Mouse (Mus musculus) thymus, postnatal 0 days (tissue): ENCODE measurements around the gene Olfr591. TPM values are rescaled to one million over a fixed set of nuclear protein-coding genes. Genes with fewer than 3 reads are reported as not detected.
"Not testable (repeated sequence)": the region's sequence is repeated elsewhere in the genome, so short reads cannot be mapped to it uniquely, and the experiment has no call there.

Experiments used
- DNase-seq: peaks from one replicate; pipeline ENCODE4 v3.0.0-alpha.2; 2015; ENCODE audit warnings: low spot score
- polyA plus RNA-seq: library from polyadenylated mRNA; unstranded; fragments of >200 nt; fragmentation: Nextera tagmentation; extraction: Ambion mirVana; gene quantifications from 2 replicates; pipeline ENCODE4 v1.2.1, GENCODE M21; 2015

Gene Olfr591
- polyA plus RNA-seq = not detected in 2 replicates

DNA sequence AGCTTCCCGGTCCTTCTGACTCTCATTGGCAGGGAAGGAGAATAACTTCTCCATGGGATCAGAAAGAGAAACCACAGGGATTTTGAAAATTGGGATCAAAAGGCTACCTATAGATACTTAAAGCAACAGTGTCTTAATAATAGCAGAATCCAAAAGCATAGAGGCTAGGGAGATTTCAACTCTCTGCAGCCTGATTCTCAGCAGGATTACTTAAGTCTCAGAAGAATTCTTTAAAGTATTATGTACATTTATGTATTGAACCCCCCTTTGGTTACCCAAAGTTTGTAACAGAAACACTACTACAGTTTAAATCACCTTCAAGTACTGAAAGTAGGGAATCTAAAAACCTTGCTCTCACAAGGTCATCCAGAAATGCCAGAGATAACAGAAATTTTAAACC lies at the start of gene Olfr591:
Gene Olfr591, minus strand, starts transcription at position 101 of the 400 bp plus-strand sequence.
- no peak for DNase-seq

DNA sequence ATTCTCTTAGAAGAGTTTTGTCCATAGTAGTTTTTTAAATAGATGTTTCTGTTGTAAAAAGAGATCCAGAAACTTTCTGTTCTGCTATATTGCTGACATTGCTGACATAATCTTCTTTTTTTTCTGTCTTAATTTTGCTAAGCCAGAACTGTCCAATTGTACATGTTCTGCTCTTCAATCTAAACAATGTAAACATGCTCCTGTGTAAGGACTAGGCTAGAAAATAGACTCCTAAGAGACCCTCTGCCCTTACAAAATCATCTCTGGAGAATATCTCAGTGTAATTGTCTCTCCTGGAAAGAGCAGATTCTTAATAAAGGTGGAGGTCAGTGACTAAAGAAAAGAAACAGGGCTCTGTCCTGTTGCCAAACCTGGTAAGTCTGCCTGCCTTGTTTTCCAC lies 38.6 kb upstream of the Olfr591 start, which contains the start of gene Olfr594:
Gene Olfr594, plus strand, starts transcription at position 301 of the 400 bp plus-strand sequence.
- DNase-seq = no peak

DNA sequence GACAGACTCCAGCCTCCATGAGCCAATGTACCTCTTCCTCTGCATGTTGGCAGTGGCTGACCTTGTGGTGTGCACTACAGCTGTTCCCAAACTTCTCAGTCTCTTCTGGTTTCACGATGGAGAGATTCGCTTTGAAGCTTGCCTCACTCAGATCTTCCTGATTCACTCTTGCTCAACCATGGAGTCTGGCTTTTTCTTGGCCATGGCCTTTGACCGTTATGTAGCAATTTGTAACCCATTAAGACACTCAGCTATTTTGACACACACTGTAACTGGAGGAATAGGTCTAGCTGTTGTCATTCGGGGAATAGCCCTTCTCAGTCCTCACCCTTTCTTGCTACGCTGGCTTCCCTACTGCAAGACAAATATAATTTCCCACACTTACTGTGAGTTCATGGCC lies 33.9 kb upstream of the Olfr591 start:
- not testable (repeated sequence) for DNase-seq

DNA sequence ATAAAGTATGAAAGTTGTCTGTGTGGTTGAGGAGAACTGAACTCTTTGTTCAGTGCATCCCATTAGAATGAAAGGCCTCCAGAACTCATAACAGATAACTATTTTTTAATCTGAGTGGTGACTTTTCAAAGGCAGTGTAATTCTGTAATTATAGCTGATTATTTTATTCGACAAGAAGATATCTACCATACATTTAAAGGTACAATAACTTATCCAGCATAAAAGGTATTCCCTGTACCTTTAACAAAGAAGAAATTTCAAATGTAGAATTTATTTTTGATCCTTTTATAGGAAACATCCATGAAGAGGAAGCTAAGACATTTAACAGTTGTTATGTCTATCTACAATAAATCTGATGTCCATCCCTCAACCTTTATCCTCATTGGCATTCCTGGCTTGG lies 33.4 kb upstream of the Olfr591 start, which contains the start of gene Olfr593:
Gene Olfr593, plus strand, starts transcription at position 301 of the 400 bp plus-strand sequence.
- no peak for DNase-seq

DNA sequence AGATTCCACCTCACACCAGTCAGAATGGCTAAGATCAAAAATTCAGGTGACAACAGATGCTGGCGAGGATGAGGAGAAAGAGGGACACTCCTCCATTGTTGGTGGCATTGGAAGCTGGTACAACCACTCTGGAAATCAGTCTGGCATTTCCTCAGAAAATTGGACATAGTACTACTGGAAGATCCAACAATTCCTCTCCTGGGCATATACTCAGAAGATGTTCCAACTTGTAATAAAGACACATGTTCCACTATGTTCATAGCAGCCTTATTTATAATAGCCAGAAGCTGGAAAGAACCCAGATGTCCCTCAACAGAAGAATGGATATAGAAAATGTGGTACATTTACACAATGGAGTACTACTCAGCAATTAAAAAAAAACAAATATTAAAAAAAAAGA lies 6.4 kb upstream of the Olfr591 start, which contains the start of gene Olfr592:
Gene Olfr592, plus strand, starts transcription at position 301 of the 400 bp plus-strand sequence.
- not testable (repeated sequence) for DNase-seq

DNA sequence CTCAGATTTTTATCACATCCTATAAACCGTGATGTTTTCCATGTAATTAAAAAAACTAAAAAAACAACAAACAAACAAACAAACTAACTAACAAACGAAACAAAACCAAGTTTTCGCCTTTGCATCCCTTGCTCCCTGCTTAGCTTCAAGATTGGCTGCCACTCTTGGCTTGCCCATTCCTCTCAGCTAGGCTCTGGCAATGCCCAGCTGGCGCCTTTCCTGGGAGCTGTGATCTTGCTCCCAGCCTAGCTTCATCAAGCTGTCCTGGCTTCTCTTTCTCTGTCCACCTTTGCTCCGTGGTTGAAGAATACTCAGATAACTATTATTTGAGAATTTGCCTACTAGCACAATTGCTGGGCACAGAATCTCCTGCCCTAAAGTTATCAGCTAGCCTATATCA lies 8.4 kb downstream of the Olfr591 start:
- no peak for DNase-seq

DNA sequence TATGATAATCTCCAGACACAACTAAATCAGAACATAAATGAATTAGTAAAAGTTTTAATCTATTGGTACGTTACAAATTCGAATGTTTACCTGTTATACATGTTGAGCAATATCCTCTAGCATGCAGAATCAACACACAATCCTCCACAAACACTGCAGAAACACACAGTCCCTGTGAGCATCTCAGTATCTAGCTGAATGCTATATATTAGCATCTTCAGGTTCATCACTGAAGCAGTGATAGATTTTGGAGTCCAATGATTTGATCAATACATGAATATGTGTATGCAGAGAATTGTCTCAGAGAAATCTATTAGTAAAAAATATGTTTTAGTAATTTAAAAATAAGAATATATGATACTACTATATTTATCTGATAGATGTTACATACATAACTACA lies 21.9 kb downstream of the Olfr591 start, which contains the start of gene Olfr589:
Gene Olfr589, minus strand, starts transcription at position 101 of the 400 bp plus-strand sequence.
- no peak for DNase-seq

DNA sequence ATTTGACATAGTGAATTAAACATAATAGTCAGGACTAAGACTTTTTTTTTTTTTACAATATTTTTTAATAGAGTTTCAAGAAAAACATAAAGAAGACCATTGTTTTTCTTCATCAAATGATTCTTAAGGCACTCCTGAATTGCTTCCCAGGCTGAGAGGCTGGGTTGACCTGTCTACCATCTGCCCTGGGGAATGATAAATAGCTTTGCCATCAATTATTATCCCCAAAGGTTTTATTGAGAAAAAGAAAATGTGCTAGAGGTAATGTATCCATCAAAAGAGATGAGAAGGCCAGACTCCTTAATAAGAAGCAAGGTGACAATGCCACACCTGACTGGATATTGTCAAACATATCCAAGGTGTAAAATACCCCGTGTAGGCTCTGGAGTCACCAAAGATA lies 37.6 kb downstream of the Olfr591 start, which contains the start of gene Olfr588-ps1:
Gene Olfr588-ps1, plus strand, starts transcription at position 301 of the 400 bp plus-strand sequence.
- DNase-seq = no peak

DNA sequence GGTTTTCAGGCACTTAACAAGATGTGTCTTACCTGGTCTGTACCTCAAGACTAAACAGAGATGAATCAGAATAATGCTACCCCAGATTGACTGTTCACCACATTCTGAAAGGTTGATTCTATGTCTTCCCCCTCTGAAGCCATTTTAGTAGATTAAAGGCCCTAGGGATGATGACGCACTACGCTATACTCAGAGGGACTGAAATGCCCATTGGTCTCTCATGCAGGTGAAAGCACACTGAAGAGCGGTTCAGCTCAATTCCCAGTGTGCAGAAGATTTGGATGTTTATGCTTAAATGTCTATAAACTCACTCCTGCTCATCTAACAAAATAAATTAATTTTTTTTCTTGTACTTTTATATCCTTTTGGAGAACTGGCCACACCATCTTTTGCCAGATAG lies 52.6 kb downstream of the Olfr591 start, which contains the start of gene Olfr586:
Gene Olfr586, minus strand, starts transcription at position 101 of the 400 bp plus-strand sequence.
- DNase-seq = no peak

DNA sequence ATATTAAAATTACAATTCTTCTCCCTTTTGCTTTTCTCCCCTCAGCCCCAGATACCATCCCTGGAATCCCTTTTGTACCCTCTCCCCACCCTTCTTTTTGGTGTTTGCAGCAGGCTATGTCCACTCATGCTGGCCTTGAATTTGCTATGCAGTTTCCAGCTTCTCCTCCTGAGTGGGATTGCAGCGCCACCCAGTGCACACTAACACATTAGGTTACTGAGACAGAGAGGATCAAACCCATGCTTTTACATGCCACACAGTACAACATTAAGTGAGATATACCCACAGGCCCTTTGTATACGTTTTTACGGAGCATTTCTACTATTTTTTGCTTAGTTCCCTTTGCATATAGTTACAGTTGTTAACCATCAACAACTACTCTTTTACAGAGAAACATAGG lies 58.7 kb downstream of the Olfr591 start:
- DNase-seq = no peak

Other genes starting within 250 kb of the Olfr591 start
- not detected in 2 replicates for gene Olfr573-ps1, start 235.8 kb downstream of the Olfr591 start, polyA plus RNA-seq
- not detected in 2 replicates for gene Olfr574, start 229.9 kb downstream of the Olfr591 start, polyA plus RNA-seq
- gene Olfr575, start 219.6 kb downstream of the Olfr591 start, polyA plus RNA-seq = not detected in 2 replicates
- not detected in 2 replicates for gene Olfr576, start 215.7 kb downstream of the Olfr591 start, polyA plus RNA-seq
- not detected in 2 replicates for gene Olfr577, start 202.4 kb downstream of the Olfr591 start, polyA plus RNA-seq
- gene Olfr578, start 189.0 kb downstream of the Olfr591 start, polyA plus RNA-seq = not detected in 2 replicates
- gene Olfr582, start 140.3 kb downstream of the Olfr591 start, polyA plus RNA-seq = not detected in 2 replicates
- gene Olfr583, start 127.0 kb downstream of the Olfr591 start, polyA plus RNA-seq = not detected in 2 replicates
- gene Olfr584, start 96.5 kb downstream of the Olfr591 start, polyA plus RNA-seq = not detected in 2 replicates
- not detected in 2 replicates for gene Olfr585, start 80.6 kb downstream of the Olfr591 start, polyA plus RNA-seq
- gene Olfr586, start 52.7 kb downstream of the Olfr591 start, polyA plus RNA-seq = not detected in 2 replicates
- not detected in 2 replicates for gene Olfr588-ps1, start 37.5 kb downstream of the Olfr591 start, polyA plus RNA-seq
- not detected in 2 replicates for gene Olfr589, start 22.0 kb downstream of the Olfr591 start, polyA plus RNA-seq
- not detected in 2 replicates for gene Olfr592, start 6.5 kb upstream of the Olfr591 start, polyA plus RNA-seq
- not detected in 2 replicates for gene Olfr593, start 33.5 kb upstream of the Olfr591 start, polyA plus RNA-seq
- not detected in 2 replicates for gene Olfr594, start 38.7 kb upstream of the Olfr591 start, polyA plus RNA-seq
- gene Usp17ld, start 74.2 kb upstream of the Olfr591 start, polyA plus RNA-seq = not detected in 2 replicates
- not detected in 2 replicates for gene Olfr596, start 127.3 kb upstream of the Olfr591 start, polyA plus RNA-seq
- gene Olfr597, start 138.0 kb upstream of the Olfr591 start, polyA plus RNA-seq = not detected in 2 replicates
- not detected in 2 replicates for gene Olfr598, start 145.2 kb upstream of the Olfr591 start, polyA plus RNA-seq
- not detected in 2 replicates for gene Olfr599, start 157.6 kb upstream of the Olfr591 start, polyA plus RNA-seq
- gene Olfr600, start 171.3 kb upstream of the Olfr591 start, polyA plus RNA-seq = not detected in 2 replicates
- not detected in 2 replicates for gene Olfr601, start 184.3 kb upstream of the Olfr591 start, polyA plus RNA-seq
- gene Olfr603, start 207.8 kb upstream of the Olfr591 start, polyA plus RNA-seq = not detected in 2 replicates
- gene Usp17lc, start 236.7 kb upstream of the Olfr591 start, polyA plus RNA-seq = not detected in 2 replicates